Mouse (Mus musculus) embryonic facial prominence, embryonic 15.5 days (tissue): ENCODE measurements around the gene Tuba1c. TPM values are rescaled to one million over a fixed set of nuclear protein-coding genes. Genes with fewer than 3 reads are reported as not detected.

Experiments
- ATAC-seq: fragments of 200-750 bp; cut with Nextera tagmentation; 2 replicates; pipeline ENCODE4 v1.8.0; 2017; ENCODE audit warnings: low read depth, moderate TSS enrichment; ENCODE audit not compliant: insufficient number of reproducible peaks, low FRiP score, low TSS enrichment
- H3K27ac ChIP-seq: fragments of 300-500 bp; sonication (generic); replicated peaks from 2 replicates; pipeline ENCODE4 v1.5.1; 2015; ENCODE audit warnings: mild to moderate bottlenecking, inconsistent platforms
- H3K27me3 ChIP-seq: fragments of 300-500 bp; sonication (generic); 2 replicates; pipeline ENCODE4 v1.6.1; 2015; ENCODE audit warnings: inconsistent platforms
- H3K36me3 ChIP-seq: fragments of 300-500 bp; sonication (generic); 2 replicates; pipeline ENCODE4 v1.6.1; 2015; ENCODE audit warnings: mild to moderate bottlenecking, inconsistent platforms
- H3K4me1 ChIP-seq: fragments of 300-500 bp; sonication (generic); 2 replicates; pipeline ENCODE4 v1.6.1; 2015; ENCODE audit warnings: inconsistent platforms
- H3K4me2 ChIP-seq: fragments of 300-500 bp; sonication (generic); replicated peaks from 2 replicates; pipeline ENCODE4 v1.6.1; 2015; ENCODE audit warnings: mild to moderate bottlenecking, inconsistent platforms
- H3K4me3 ChIP-seq: fragments of 300-500 bp; sonication (generic); replicated peaks from 2 replicates; pipeline ENCODE4 v1.5.1; 2015; ENCODE audit warnings: mild to moderate bottlenecking, inconsistent platforms
- H3K9ac ChIP-seq: fragments of 300-500 bp; sonication (generic); 2 replicates; pipeline ENCODE4 v1.6.1; 2015; ENCODE audit warnings: inconsistent platforms
- H3K9me3 ChIP-seq: fragments of 300-500 bp; sonication (generic); replicated peaks from 2 replicates; pipeline ENCODE4 v1.6.1; 2016; ENCODE audit warnings: inconsistent platforms
- WGBS: fragments of 180-500 bp; shearing (Covaris S2); methylation state at CpG from one replicate; pipeline ENCODE4 v1.1.7; 2015; 5-methylcytosine and 5-hydroxymethylcytosine counted together
- polyA plus RNA-seq: library from polyadenylated mRNA; unstranded; fragments of >200 nt; fragmentation: Nextera tagmentation; extraction: Ambion mirVana; gene quantifications from 2 replicates; pipeline ENCODE4 v1.2.1, GENCODE M21; 2015

The Tuba1c gene
- polyA plus RNA-seq, 1 experiment from 2014 or later = 134 TPM

DNA sequence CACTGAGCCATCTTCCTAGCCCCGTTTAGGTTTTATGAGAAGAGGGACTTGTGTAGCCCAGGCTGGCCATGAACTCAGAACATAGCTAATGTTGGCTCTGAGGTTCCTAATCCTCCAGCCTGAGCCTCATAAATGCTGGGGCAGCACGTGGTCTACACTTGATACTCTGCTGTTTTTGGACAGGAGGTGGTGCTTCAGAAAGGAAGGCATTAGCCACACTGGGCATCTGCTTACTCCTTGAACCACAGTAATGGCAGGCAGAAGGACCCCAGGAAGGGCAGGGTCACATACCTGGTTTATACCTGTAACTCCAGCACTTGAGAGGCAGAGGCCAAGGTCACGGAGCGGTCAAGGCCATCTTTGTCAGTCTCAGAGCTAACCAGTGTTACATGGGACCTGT, 11.1 kb upstream of the Tuba1c start:
- H3K4me3 ChIP-seq = no peak overlapping the region
- H3K4me1 ChIP-seq = peaks cover 25% of the 10 kb centered on the region
- no peaks in the 10 kb centered on the region for H3K9me3 ChIP-seq
- H3K9ac ChIP-seq = no peak overlapping the region
- no peaks in the 10 kb centered on the region for H3K27me3 ChIP-seq
- peak overlapping the region; percentile 88 for H3K27ac ChIP-seq
- ATAC-seq = 0 out of 2 replicates have a peak, but pooled peaks have one; percentile 45
- no peak overlapping the region for H3K4me2 ChIP-seq
- WGBS = 74% methylated on average over 4 of the region's 4 CpGs
- no peaks in the 10 kb centered on the region for H3K36me3 ChIP-seq

DNA sequence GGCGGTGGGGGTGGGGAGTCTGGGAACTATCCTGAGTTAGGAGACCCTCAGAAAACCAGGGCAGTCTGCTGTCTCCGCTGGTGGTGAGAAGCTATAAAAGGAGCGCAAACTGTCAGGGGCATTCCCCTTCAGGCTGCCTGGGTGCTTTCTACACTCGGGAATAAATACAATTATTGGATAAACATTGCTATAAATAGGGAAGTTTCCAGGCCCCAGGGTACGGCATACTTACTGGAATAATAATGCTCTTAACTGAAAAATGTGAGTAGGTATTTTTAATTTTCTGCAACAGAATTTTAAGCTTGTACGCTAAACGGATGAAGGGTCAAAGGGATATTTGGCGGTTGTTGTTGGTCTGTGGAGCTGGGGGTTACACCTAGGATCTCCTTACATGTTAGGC, 10.3 kb upstream of the Tuba1c start:
- WGBS = 35% methylated on average over 8 of the region's 8 CpGs
- no peaks in the 10 kb centered on the region for H3K36me3 ChIP-seq
- H3K4me3 ChIP-seq = no peak overlapping the region
- peak overlapping the region; percentile 24; the same call in 1 of the 2 replicates for H3K4me2 ChIP-seq
- H3K27ac ChIP-seq = peak overlapping the region; percentile 88
- ATAC-seq = no peak
- H3K27me3 ChIP-seq = no peaks in the 10 kb centered on the region
- peaks cover 25% of the 10 kb centered on the region for H3K4me1 ChIP-seq
- H3K9ac ChIP-seq = no peak overlapping the region
- no peaks in the 10 kb centered on the region for H3K9me3 ChIP-seq

DNA sequence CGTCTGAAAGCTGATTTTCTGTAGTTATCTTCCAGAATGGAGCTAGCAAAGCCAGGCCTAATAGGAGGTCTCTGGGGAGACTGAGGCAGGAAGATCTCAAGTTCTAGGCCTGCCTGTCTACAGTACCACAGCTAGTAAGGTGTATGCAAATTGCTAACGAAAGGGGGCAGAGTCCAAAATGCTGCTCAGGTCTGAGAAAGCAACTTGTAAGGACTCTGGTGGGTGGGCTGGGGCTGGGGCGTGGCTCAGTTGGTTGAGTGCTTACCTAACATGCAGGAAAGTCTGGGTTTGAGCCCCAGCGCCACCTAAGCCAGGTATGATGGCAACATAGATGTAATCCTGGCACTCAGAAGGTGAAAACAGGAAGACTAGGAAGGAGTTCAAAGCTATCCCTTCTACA, 9.5 kb upstream of the Tuba1c start:
- H3K9ac ChIP-seq = no peak overlapping the region
- H3K36me3 ChIP-seq = no peaks in the 10 kb centered on the region
- no peak for ATAC-seq
- H3K27me3 ChIP-seq = no peaks in the 10 kb centered on the region
- H3K4me3 ChIP-seq = no peak overlapping the region
- H3K27ac ChIP-seq = no peak overlapping the region
- H3K9me3 ChIP-seq = no peaks in the 10 kb centered on the region
- WGBS = 91% methylated on average over 4 of the region's 4 CpGs
- H3K4me2 ChIP-seq = no peak overlapping the region
- H3K4me1 ChIP-seq = peaks cover 25% of the 10 kb centered on the region

DNA sequence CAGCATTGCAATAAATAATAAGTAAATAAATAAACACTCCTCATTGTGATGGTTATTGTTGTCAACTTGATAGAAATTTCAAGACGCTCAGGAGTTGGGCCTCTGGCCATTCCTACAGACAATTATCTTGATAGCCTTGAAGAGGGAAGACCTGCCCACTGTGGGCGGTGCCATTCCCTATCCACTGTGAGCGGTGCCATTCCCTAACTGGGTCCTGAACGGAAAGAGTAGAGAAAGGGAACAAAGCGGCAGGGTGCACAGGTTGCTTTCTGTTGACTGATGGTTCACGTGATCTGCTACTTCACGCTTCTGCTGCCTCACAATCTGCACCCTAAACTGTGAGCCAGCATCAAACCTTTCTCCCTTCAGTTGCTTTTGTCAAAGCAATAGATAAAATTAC, 8.4 kb upstream of the Tuba1c start:
- Histone ChIP-seq H3K9ac (no peak overlapping the region), H3K27me3 (no peaks in the 10 kb centered on the region), H3K27ac (no peak overlapping the region), H3K36me3 (no peaks in the 10 kb centered on the region), H3K4me1 (peaks cover 25% of the 10 kb centered on the region), H3K4me3 (no peak overlapping the region), H3K9me3 (no peaks in the 10 kb centered on the region), H3K4me2 (no peak overlapping the region)
- no peak for ATAC-seq
- WGBS = 98% methylated on average over 7 of the region's 7 CpGs

DNA sequence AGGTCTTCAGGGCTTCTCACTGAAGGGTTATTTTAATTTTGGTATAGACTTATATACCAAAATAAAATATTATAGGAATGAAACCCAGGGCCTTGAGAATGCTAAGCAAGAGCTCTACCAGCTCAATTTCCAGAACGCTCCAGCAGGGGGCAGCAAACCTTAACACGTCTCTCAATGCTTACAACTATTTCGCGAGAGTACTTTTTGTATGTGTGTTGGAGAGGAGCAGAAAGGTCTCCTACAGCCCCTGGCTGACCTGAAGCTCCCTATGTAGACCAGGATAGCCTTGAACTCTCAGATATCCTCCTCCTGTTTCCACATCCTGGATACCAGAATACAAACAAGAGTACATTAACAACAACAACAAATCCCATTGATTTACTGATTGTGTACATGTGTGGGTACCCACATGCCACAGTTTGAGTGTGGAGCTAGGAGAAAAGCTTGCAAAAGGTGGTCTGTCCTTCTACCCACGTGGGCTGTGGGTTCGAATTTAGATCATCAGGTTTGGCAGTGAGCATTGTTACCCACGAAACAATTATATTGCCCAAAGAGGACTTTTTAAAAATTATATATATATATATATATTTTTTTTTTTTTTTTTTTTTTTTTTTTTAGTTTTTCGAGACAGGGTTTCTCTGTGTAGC, 4.9 kb upstream of the Tuba1c start:
- Histone ChIP-seq H3K4me1 (peaks cover 6% of the 10 kb centered on the region), H3K27ac (no peak overlapping the region), H3K4me2 (no peak overlapping the region), H3K27me3 (no peaks in the 10 kb centered on the region), H3K36me3 (no peaks in the 10 kb centered on the region), H3K4me3 (no peak overlapping the region), H3K9me3 (no peaks in the 10 kb centered on the region), H3K9ac (no peak overlapping the region)
- no peak for ATAC-seq
- WGBS = 21% methylated on average over 7 of the region's 8 CpGs

DNA sequence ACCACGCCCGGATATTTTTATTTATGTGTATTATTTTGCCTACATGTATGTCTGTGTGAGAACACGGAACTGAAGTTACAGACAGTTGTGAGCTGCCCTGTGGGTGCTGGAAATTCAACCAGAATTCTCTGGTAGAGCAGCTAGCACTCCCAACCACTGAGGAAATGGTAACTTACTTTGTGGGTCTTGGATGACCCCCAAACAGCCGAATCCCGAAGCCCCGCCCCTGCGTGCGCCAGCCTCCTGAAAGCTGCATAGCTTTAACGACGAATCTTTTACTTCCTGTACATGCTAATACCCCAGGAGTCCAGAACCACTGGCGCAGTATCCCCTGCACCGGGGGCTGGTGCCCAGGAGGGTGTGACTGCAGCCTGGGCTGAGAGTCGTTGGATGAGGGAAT, 4.3 kb upstream of the Tuba1c start:
- no peak overlapping the region for H3K27ac ChIP-seq
- no peak overlapping the region for H3K4me2 ChIP-seq
- H3K27me3 ChIP-seq = no peaks in the 10 kb centered on the region
- H3K9me3 ChIP-seq = no peaks in the 10 kb centered on the region
- no peak overlapping the region for H3K4me3 ChIP-seq
- ATAC-seq = no peak
- no peak overlapping the region for H3K9ac ChIP-seq
- H3K4me1 ChIP-seq = peaks cover 6% of the 10 kb centered on the region
- WGBS = 76% methylated on average over 13 of the region's 13 CpGs
- no peaks in the 10 kb centered on the region for H3K36me3 ChIP-seq

DNA sequence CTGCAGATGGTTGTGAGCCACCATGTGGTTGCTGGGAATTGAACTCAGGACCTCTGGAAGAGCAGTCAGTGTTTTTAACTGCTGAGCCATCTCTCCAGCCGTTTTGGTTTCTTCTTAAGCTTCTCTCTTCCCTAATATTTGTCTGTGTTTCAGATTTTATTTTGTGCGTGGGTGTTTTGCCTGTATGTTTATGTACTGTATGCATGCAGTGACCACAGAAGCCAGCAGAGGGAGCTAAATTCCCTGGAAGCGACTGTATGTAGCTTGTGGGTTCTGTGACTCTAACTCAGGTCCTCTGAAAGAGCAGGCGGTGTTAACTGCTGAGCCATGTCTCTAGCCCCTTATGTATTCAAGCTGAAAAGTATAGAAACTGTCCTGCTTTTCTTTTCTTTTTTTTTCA, 3.4 kb upstream of the Tuba1c start:
- no peak overlapping the region for H3K4me2 ChIP-seq
- no peaks in the 10 kb centered on the region for H3K36me3 ChIP-seq
- H3K4me1 ChIP-seq = peaks cover 8% of the 10 kb centered on the region
- no peaks in the 10 kb centered on the region for H3K27me3 ChIP-seq
- no peak overlapping the region for H3K27ac ChIP-seq
- no peak overlapping the region for H3K4me3 ChIP-seq
- no peak overlapping the region for H3K9ac ChIP-seq
- WGBS = 61% methylated on average over 4 of the region's 4 CpGs
- no peak for ATAC-seq
- H3K9me3 ChIP-seq = no peaks in the 10 kb centered on the region

DNA sequence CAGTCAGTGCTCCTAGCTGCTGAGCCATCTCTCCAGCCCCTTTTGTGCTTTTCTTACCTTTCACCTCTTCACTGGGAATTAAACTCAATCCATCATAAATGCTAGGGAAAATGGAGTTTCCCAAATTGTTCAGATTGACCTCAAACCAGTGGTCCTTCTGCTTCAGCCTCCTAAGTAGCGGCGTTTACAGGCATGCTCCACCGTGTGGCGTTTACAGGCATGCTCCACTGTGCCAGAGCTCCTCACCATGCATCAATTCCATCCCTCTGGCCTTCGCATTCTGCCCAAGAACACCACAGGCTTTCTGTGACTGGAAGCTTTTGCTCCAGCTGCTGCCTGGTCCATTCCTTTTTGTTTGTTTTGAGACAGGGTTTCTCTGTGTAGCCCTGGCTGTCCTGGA, 2.6 kb upstream of the Tuba1c start:
- no peak for ATAC-seq
- 66% methylated on average over 5 of the region's 5 CpGs for WGBS
- Histone ChIP-seq H3K27ac (no peak overlapping the region), H3K9ac (no peak overlapping the region), H3K36me3 (no peaks in the 10 kb centered on the region), H3K4me2 (no peak overlapping the region), H3K27me3 (no peaks in the 10 kb centered on the region), H3K9me3 (no peaks in the 10 kb centered on the region), H3K4me1 (peaks cover 15% of the 10 kb centered on the region), H3K4me3 (no peak overlapping the region)

DNA sequence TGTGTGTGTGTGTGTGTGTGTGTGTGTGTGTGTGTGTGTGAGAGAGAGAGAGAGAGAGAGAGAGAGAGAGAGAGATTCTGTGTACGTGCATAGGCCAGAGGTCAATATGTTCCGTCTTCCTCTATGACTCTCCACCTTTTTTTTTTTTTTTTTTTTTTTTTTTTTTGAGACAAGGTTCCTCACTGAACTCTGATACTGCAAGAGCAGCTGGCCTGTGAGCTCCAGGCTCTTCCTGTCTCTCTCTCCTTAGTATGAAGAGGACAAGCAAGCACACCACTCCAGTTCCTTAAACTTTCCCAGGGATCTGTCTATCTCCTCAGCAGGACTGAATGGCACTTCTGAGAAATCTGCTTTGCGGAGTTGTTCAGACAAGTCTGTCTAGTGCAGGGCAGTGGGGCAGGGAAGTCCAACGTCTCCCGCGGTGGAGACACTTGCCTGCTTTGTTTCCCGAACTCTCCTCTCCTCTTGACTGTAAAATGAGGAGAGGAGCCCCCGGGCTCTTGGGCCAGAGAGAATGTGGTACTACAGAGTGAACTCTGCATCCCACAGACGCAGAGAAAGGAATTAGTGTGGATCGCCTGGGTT, 725 bp upstream of the Tuba1c start:
- 3% methylated on average over 10 of the region's 10 CpGs for WGBS
- Histone ChIP-seq H3K9me3 (no peaks in the 10 kb centered on the region), H3K4me1 (peaks cover 23% of the 10 kb centered on the region), H3K4me3 (peak overlapping the region; percentile 69), H3K4me2 (peak overlapping the region; percentile 76), H3K36me3 (no peaks in the 10 kb centered on the region), H3K9ac (peak overlapping the region; percentile 37; the same call in 1 of the 2 replicates), H3K27ac (peak overlapping the region; percentile 84), H3K27me3 (no peaks in the 10 kb centered on the region)
- no peak for ATAC-seq

DNA sequence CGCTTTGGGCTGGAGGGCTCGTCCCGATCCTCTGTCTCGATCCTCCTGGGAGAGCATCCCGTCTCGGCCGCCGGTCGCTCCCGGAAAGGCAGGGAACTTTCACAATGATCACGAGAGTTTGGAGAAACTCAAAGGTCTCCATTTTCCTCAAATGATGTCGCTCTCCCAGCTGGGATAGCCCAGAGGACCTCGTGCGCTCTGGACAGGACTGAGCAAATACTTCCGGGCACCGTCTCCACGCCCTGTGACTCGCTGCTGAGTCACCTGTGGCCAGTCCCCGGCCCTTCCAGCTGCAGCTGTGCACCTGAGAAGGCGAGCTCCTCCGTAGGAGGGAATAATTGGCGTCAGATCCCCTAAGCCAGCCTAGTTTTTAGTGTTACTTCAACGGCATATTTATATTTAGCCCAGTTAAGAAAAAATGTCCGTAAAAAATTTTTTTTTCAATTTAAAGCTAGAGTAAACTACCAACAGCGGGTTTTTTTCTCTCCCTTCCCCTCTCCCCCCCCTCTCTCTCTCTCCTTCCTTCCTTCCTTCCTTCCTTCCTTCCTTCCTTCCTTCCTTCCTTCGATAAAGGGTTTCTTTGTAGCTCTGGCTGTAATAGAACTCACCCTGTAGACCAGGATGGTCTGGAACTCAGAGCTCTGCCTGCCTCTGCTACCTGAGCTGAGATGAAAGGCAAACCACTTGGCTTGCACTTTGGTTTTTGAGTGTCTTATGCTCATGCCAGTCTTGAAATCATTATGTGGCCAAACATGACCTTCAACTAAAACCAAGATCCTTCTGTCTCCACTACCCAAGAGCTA, 1.1 kb downstream of the Tuba1c start:
- H3K36me3 ChIP-seq = peaks cover 14% of the 10 kb centered on the region
- peak overlapping the region; percentile 59 for H3K9ac ChIP-seq
- H3K4me2 ChIP-seq = peak overlapping the region; percentile 76
- H3K4me3 ChIP-seq = peak overlapping the region; percentile 69
- H3K27ac ChIP-seq = peak overlapping the region; percentile 84
- H3K4me1 ChIP-seq = peaks cover 23% of the 10 kb centered on the region
- no peaks in the 10 kb centered on the region for H3K27me3 ChIP-seq
- ATAC-seq = peak; percentile 45; the same call in 1 of the 2 replicates
- H3K9me3 ChIP-seq = no peaks in the 10 kb centered on the region
- WGBS = 9% methylated on average over 26 of the region's 26 CpGs

DNA sequence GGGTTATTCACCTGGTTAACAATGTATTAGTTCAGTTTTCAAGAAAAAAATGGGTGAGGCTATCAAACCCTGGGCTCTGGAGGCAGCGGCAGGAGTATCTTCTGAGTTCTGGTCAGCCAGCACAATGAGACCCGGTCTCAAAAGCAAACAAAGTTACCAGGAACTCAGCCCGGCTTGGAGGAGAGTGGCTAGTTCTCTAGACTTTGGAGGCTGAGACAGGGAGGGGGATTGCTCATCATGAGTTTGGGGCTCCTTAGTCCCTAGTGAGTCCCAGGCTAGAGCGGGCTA, 1.6 kb downstream of the Tuba1c start:
- H3K36me3 ChIP-seq = peaks cover 19% of the 10 kb centered on the region
- no peaks in the 10 kb centered on the region for H3K27me3 ChIP-seq
- H3K4me3 ChIP-seq = peak overlapping the region; percentile 69
- H3K9me3 ChIP-seq = no peaks in the 10 kb centered on the region
- H3K4me1 ChIP-seq = peaks cover 23% of the 10 kb centered on the region
- H3K9ac ChIP-seq = no peak overlapping the region
- WGBS = 83% methylated on average over 4 of the region's 4 CpGs
- no peak overlapping the region for H3K27ac ChIP-seq
- no peak for ATAC-seq
- H3K4me2 ChIP-seq = peak overlapping the region; percentile 76
